Mouse (Mus musculus): ENCODE results near the gene Saxo1. TPM values are rescaled to one million over a fixed set of nuclear protein-coding genes. Genes with fewer than 3 reads are reported as not detected.

Gene Saxo1
- polyA plus RNA-seq, 1 experiment from 2014 or later = not detected

DNA sequence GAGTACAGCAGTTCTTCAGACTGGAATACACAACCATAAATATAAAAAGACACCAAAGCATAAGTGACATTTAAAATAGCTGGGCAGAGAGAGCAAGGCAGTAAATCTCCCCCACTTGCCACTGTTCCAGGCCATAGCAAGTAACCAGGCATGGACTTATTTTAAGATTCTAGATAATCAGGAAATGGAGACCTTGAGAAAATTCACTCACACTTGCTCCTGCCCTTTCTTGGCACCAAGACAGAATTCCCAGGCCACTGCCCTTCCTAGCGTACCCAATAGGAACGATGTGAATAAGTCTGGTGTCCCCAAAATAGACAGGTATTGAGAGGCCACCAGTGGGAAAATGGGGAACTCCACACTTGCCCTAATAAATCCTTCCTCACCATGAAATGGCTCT lies 160.7 kb downstream of the Saxo1 start:
- 94% methylated on average over 2 of the region's 2 CpGs for WGBS
- DNase-seq (ENCODE audit: extremely low spot score, low spot score) = no peak
- no peaks in the 10 kb centered on the region for H3K9me3 ChIP-seq
- no peaks in the 10 kb centered on the region for H3K27me3 ChIP-seq (ENCODE audit: poor library complexity, severe bottlenecking)
- no peak overlapping the region for H3K4me3 ChIP-seq
- no peaks in the 10 kb centered on the region for H3K4me1 ChIP-seq
- no peaks in the 10 kb centered on the region for H3K36me3 ChIP-seq (replicated peaks)
- H3K27ac ChIP-seq = no peak overlapping the region

- Histone ChIP-seq H3K4me3 (no peak overlapping the region), H3K27ac (no peak overlapping the region), H3K27me3 (ENCODE audit: poor library complexity, severe bottlenecking) (no peaks in the 10 kb centered on the region), H3K9me3 (no peaks in the 10 kb centered on the region), H3K36me3 (replicated peaks) (no peaks in the 10 kb centered on the region), H3K4me1 (no peaks in the 10 kb centered on the region)
- WGBS = 83% methylated on average over 7 of the region's 7 CpGs
- DNase-seq (ENCODE audit: extremely low spot score, low spot score) = no peak
Observed at GRCm38 (mm10) chr4:86396672-86397288, 161.3 kb downstream of the Saxo1 start.

DNA sequence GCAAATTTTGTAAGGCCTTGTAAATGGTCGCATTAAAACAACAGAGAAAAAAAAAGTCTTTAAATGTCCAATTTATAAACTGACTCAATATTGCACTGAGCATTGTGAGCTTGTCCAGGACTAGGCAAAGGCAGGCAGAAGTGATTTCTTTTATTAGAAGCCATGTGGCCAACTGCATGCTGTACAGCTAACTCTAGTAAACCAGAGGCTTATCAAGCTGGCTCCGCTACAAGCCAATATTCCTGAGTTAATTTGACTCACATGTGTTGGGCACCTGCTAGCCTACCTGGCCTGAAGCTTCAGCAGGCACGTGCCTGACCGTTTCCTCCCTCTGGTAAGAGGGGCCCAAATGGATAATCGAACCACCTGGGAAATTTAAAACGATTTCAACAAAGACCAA lies 162.5 kb downstream of the Saxo1 start:
- H3K27ac ChIP-seq = no peak overlapping the region
- H3K4me3 ChIP-seq = no peak overlapping the region
- no peak for DNase-seq (ENCODE audit: extremely low spot score, low spot score)
- no peaks in the 10 kb centered on the region for H3K27me3 ChIP-seq (ENCODE audit: poor library complexity, severe bottlenecking)
- H3K36me3 ChIP-seq (replicated peaks) = no peaks in the 10 kb centered on the region
- 93% methylated on average over 6 of the region's 6 CpGs for WGBS
- H3K9me3 ChIP-seq = no peaks in the 10 kb centered on the region
- H3K4me1 ChIP-seq = no peaks in the 10 kb centered on the region

Other genes starting within 250 kb of the Saxo1 start
- gene Rraga, start 17.3 kb upstream of the Saxo1 start, polyA plus RNA-seq (2016; fragmentation: Nextera tagmentation; extraction: Ambion mirVana) = 63.9 and 67.0 TPM in 2 replicates
- 33.4 and 35.6 TPM in 2 replicates for gene Haus6, start 53.7 kb upstream of the Saxo1 start, polyA plus RNA-seq (2016; fragmentation: Nextera tagmentation; extraction: Ambion mirVana)
- gene Plin2, start 111.7 kb upstream of the Saxo1 start, polyA plus RNA-seq (2016; fragmentation: Nextera tagmentation; extraction: Ambion mirVana) = 72.9 and 73.7 TPM in 2 replicates
- gene Dennd4c, start 190.2 kb upstream of the Saxo1 start, polyA plus RNA-seq (2016; fragmentation: Nextera tagmentation; extraction: Ambion mirVana) = 6.2 and 6.4 TPM in 2 replicates

All from forebrain, embryonic 10.5 days (tissue).